Mouse (Mus musculus): ENCODE results near the gene Mecom. TPM values are rescaled to one million over a fixed set of nuclear protein-coding genes. Genes with fewer than 3 reads are reported as not detected.

The Mecom gene
- polyA plus RNA-seq, 1 experiment: 0.47 TPM

DNA sequence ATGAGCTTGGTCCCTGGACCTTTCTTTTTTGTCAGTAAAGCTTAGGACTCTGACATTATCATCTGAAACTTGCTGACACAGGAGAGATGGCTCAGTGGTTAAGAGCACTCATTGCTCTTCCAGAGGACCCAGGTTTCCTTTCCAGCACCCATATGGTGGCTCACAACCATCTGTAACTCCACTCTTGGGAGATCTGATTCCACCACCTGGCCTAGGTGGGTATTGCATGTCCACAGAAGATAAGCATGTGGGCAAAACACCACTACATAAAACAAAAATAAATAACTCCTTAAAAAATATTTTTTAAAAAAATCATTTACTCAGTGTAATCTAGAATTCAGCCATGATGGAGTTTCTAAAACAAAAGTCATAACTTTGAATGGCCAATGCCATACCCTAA is 338.7 kb downstream of the Mecom start:
- H3K4me1 ChIP-seq (ENCODE audit: control insufficient read depth, insufficient read depth, insufficient read length): no peaks in the 10 kb centered on the region
- H3K27me3 ChIP-seq (ENCODE audit: control insufficient read depth, insufficient read depth, low read length): no peaks in the 10 kb centered on the region
- H3K36me3 ChIP-seq (ENCODE audit: control insufficient read depth, insufficient read depth, low read length): no peaks in the 10 kb centered on the region
- no peak for TF ChIP-seq POLR2A (IDR thresholded peaks at IDR 0.05; ENCODE audit: low read depth, low read length)
- H3K27ac ChIP-seq (ENCODE audit: insufficient read depth, low read length): no peak overlapping the region
- no peak for DNase-seq (ENCODE audit: low read depth in 1 of 2, low spot score in 2 of 2)
- H3K4me3 ChIP-seq (ENCODE audit: extremely low read depth, insufficient read depth, insufficient read length): no peak overlapping the region

DNA sequence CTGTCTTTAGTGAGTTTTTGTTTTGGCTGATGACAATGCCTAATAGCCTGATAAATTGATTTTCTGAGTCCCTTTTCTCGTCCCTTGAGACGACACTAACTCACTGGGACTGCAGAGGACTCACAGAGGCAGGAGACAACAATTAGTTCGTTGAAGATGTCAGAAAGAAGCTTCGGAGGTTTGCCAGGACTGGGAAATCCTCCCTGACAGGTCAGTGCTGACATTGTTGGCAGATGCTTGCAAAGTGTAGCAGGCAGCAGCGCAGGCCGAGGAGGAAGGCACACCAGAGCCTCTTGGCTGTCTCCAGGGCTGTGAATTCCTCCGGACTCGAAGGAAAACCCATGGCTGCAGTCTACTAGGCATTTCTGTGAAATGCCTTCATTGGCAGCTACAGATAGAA is 339.9 kb downstream of the Mecom start:
- DNase-seq (ENCODE audit: low read depth in 1 of 2, low spot score in 2 of 2): no peak
- no peak for TF ChIP-seq CTCF (IDR thresholded peaks at IDR 0.05; ENCODE audit: extremely low read depth, insufficient read depth, insufficient read length, insufficient replicate concordance)
- Histone ChIP-seq H3K27me3 (ENCODE audit: control insufficient read depth, insufficient read depth, low read length) (no peaks in the 10 kb centered on the region), H3K4me1 (ENCODE audit: control insufficient read depth, insufficient read depth, insufficient read length) (no peaks in the 10 kb centered on the region), H3K27ac (ENCODE audit: insufficient read depth, low read length) (no peak overlapping the region), H3K36me3 (ENCODE audit: control insufficient read depth, insufficient read depth, low read length) (no peaks in the 10 kb centered on the region), H3K4me3 (ENCODE audit: extremely low read depth, insufficient read depth, insufficient read length) (no peak overlapping the region)
- 81% methylated on average over 8 of the region's 8 CpGs for WGBS

DNA sequence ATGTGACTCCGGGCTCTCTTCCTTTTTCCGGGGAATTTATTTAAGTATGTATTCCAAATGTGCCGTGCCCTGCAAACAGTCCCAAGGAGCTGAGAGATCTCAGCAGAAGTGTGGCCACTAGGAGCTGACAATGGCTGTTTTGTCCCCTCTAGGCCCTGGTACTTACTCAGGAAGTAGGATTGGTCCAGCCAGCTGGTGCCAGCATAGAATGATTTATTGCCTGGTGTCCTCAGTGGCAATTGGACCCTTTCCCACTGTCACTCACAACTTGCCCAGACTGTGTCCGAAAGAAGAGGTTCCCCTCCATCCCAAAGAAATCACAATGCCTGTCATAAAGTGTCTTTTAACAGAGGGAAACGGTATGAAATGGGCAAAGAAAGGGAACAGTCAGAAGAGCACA is 340.4 kb downstream of the Mecom start:
- no peak for DNase-seq (ENCODE audit: low read depth in 1 of 2, low spot score in 2 of 2)
- 59% methylated on average over 5 of the region's 5 CpGs for WGBS
- TF ChIP-seq CTCF (IDR thresholded peaks at IDR 0.05; ENCODE audit: extremely low read depth, insufficient read depth, insufficient read length, insufficient replicate concordance) (no peak), POLR2A (IDR thresholded peaks at IDR 0.05; ENCODE audit: low read depth, low read length) (no peak)
- Histone ChIP-seq H3K27ac (ENCODE audit: insufficient read depth, low read length) (no peak overlapping the region), H3K4me3 (ENCODE audit: extremely low read depth, insufficient read depth, insufficient read length) (no peak overlapping the region), H3K4me1 (ENCODE audit: control insufficient read depth, insufficient read depth, insufficient read length) (no peaks in the 10 kb centered on the region), H3K27me3 (ENCODE audit: control insufficient read depth, insufficient read depth, low read length) (no peaks in the 10 kb centered on the region), H3K36me3 (ENCODE audit: control insufficient read depth, insufficient read depth, low read length) (no peaks in the 10 kb centered on the region)

DNA sequence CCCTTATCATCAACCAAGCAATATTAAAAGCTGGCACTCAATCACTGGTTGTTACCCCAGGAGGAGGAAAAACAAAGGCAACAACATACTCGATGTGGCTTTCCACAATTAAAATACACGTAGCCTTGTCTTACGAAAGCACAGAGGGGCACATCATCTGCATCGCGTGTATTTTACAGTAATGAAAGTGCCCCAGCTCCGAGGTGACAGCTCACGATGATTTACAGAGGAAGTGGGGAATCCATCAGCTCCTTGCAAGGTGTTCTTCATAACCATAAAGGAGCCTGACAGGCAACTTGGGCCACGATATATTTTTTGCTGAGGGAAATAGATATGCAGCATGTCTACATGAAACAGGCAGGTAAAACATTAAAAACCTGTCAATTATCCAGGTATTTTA is 341.7 kb downstream of the Mecom start:
- TF ChIP-seq CTCF (IDR thresholded peaks at IDR 0.05; ENCODE audit: extremely low read depth, insufficient read depth, insufficient read length, insufficient replicate concordance) (no peak), POLR2A (IDR thresholded peaks at IDR 0.05; ENCODE audit: low read depth, low read length) (no peak)
- H3K4me3 ChIP-seq (ENCODE audit: extremely low read depth, insufficient read depth, insufficient read length): no peak overlapping the region
- H3K4me1 ChIP-seq (ENCODE audit: control insufficient read depth, insufficient read depth, insufficient read length): no peaks in the 10 kb centered on the region
- 8% methylated on average over 8 of the region's 8 CpGs for WGBS
- H3K36me3 ChIP-seq (ENCODE audit: control insufficient read depth, insufficient read depth, low read length): no peaks in the 10 kb centered on the region
- DNase-seq (ENCODE audit: low read depth in 1 of 2, low spot score in 2 of 2): no peak
- no peaks in the 10 kb centered on the region for H3K27me3 ChIP-seq (ENCODE audit: control insufficient read depth, insufficient read depth, low read length)
- H3K27ac ChIP-seq (ENCODE audit: insufficient read depth, low read length): no peak overlapping the region

DNA sequence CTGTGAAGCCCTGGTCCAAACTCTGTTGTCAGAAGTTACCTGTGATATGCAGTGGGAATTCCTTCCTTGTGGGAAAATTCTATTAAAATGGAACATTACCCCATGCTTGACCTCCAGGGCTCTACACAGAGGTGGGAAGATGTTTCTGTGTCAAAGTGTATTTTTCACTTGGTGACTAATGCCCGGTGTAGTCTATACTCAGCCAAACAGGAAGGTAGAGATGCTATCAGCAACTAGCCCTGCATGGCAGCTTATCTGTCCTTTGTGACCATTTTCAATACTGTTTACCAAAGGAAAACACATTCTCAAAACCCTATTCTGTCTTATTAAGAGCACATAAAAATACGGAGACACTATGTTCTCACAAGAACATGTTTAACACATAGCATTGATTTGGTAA is 344.0 kb downstream of the Mecom start:
- no peak overlapping the region for H3K4me3 ChIP-seq (ENCODE audit: extremely low read depth, insufficient read depth, insufficient read length)
- H3K27me3 ChIP-seq (ENCODE audit: control insufficient read depth, insufficient read depth, low read length): no peaks in the 10 kb centered on the region
- WGBS: 55% methylated on average over 2 of the region's 2 CpGs
- no peak for DNase-seq (ENCODE audit: low read depth in 1 of 2, low spot score in 2 of 2)
- H3K4me1 ChIP-seq (ENCODE audit: control insufficient read depth, insufficient read depth, insufficient read length): no peaks in the 10 kb centered on the region
- H3K36me3 ChIP-seq (ENCODE audit: control insufficient read depth, insufficient read depth, low read length): no peaks in the 10 kb centered on the region
- H3K27ac ChIP-seq (ENCODE audit: insufficient read depth, low read length): no peak overlapping the region
- TF ChIP-seq CTCF (IDR thresholded peaks at IDR 0.05; ENCODE audit: extremely low read depth, insufficient read depth, insufficient read length, insufficient replicate concordance) (no peak), POLR2A (IDR thresholded peaks at IDR 0.05; ENCODE audit: low read depth, low read length) (no peak)

DNA sequence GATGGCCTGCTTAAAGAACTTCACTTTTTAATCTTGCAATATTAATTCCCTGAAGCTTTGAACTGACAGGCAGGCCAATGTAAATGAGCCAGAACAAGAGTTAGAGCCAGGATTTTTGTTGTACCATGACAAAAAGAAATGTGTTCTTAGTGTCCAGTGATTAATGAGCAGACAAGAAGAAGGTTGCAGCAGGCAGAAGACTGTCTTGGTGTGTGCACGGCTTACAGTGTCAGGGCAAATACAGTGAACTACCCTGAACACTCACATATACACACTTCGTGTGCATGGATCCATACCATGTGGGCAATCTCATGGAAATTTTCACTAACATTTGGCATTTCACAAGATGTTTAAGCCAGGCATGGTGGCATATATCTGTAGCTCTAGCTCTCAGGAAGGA is 349.0 kb downstream of the Mecom start:
- Histone ChIP-seq H3K4me1 (ENCODE audit: control insufficient read depth, insufficient read depth, insufficient read length) (no peaks in the 10 kb centered on the region), H3K36me3 (ENCODE audit: control insufficient read depth, insufficient read depth, low read length) (no peaks in the 10 kb centered on the region), H3K4me3 (ENCODE audit: extremely low read depth, insufficient read depth, insufficient read length) (no peak overlapping the region), H3K27me3 (ENCODE audit: control insufficient read depth, insufficient read depth, low read length) (no peaks in the 10 kb centered on the region), H3K27ac (ENCODE audit: insufficient read depth, low read length) (no peak overlapping the region)
- DNase-seq (ENCODE audit: low read depth in 1 of 2, low spot score in 2 of 2): no peak
- TF ChIP-seq POLR2A (IDR thresholded peaks at IDR 0.05; ENCODE audit: low read depth, low read length): no peak
- no peak for TF ChIP-seq CTCF (IDR thresholded peaks at IDR 0.05; ENCODE audit: extremely low read depth, insufficient read depth, insufficient read length, insufficient replicate concordance)
- WGBS: 80% methylated on average over 2 of the region's 2 CpGs

DNA sequence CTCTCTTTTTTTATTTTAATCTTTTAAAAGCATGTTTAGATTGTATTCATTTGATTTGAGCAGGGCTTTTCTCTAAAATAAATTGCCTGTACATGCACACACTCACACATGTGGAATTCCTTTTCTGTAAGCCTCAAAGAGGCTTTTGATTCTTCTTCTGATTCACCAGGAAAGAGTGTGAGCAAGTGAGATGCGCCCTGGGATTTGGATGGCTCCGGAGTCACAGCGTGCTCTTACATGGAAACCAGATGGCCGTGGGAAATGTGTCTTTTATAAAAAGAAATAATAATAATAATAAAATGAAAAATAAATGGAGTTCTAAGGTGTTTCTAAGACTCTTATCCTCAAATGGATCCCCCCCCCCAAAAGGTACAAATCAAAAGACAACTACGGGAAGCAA is 349.6 kb downstream of the Mecom start:
- 91% methylated on average over 5 of the region's 5 CpGs for WGBS
- TF ChIP-seq CTCF (IDR thresholded peaks at IDR 0.05; ENCODE audit: extremely low read depth, insufficient read depth, insufficient read length, insufficient replicate concordance) (no peak), POLR2A (IDR thresholded peaks at IDR 0.05; ENCODE audit: low read depth, low read length) (no peak)
- no peak overlapping the region for H3K27ac ChIP-seq (ENCODE audit: insufficient read depth, low read length)
- no peak overlapping the region for H3K4me3 ChIP-seq (ENCODE audit: extremely low read depth, insufficient read depth, insufficient read length)
- H3K27me3 ChIP-seq (ENCODE audit: control insufficient read depth, insufficient read depth, low read length): no peaks in the 10 kb centered on the region
- no peaks in the 10 kb centered on the region for H3K36me3 ChIP-seq (ENCODE audit: control insufficient read depth, insufficient read depth, low read length)
- H3K4me1 ChIP-seq (ENCODE audit: control insufficient read depth, insufficient read depth, insufficient read length): no peaks in the 10 kb centered on the region
- DNase-seq (ENCODE audit: low read depth in 1 of 2, low spot score in 2 of 2): no peak
